7 mouse cellular contexts compared by ENCODE assay signal in the genomic region with DNA sequence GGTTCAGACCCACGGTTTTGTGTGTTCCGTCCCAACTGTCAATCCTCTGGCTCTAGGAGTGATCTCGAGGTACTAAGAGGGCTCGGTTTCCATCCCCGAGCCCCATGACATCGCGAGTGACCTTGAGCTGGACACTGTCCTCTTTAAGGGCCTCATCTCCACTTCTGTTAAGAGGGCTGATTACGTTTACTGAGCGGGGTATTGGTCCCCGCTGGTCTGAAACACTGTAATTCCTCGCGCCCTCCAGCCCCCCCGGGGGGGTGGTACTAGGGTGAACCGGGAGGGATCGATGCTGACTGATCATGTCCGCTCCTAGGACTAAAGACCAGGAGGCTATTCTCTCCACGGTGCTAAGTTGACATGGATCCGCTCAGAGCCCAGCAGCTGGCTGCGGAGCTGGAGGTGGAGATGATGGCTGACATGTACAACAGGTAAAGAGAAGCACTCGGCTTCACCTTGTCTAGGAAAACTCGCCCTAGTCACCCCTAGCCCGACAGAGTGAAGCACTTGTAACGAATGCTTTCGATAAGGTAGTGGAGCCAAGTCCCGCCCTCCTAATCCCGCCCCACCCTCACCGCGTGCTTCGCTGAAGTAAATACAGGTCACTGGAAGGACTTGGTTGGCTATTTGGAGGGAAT. TPM values are rescaled to one million over a fixed set of nuclear protein-coding genes. Genes with fewer than 3 reads are reported as not detected.
DNase-seq lines count a peak whose midpoint lies in the region; ATAC-seq and TF ChIP-seq lines count a peak whose summit lies in the region.

No protein-coding gene starts in this region.

- no peaks in the 10 kb centered on the region for H3K4me1 ChIP-seq in ES-Bruce4 (ENCODE audit: control insufficient read depth, insufficient read depth, low read length)
- peaks cover 11% of the 10 kb centered on the region for H3K4me1 ChIP-seq in heart, postnatal 0 days (ENCODE audit: control insufficient read depth, insufficient read depth)
- peaks cover 7% of the 10 kb centered on the region for H3K4me1 ChIP-seq in limb, embryonic 12.5 days (replicated peaks)
- peaks cover 10% of the 10 kb centered on the region; the same call in 1 of the 2 replicates for H3K4me1 ChIP-seq in neural tube, embryonic 14.5 days (ENCODE audit: control insufficient read depth, insufficient read depth, low read length)

- DNase-seq in A20 (ENCODE audit: low read depth, low spot score), result peak; percentile 72
- DNase-seq in cerebellum, postnatal 14 days, result peak; percentile 20 to 25
- peak; percentile 47 for DNase-seq in heart, postnatal 0 days (ENCODE audit: low spot score)
- no peak for DNase-seq in urinary bladder, postnatal 25 days (ENCODE audit: low spot score)

- peak overlapping the region; percentile 92 for H3K4me2 ChIP-seq in heart, postnatal 0 days (ENCODE audit: low read depth, low read length)
- peak overlapping the region; percentile 99 for H3K4me2 ChIP-seq in limb, embryonic 12.5 days
- H3K4me2 ChIP-seq in neural tube, embryonic 14.5 days (ENCODE audit: low read depth, low read length), result peak overlapping the region; percentile 77

- H3K27me3 ChIP-seq in ES-Bruce4 (ENCODE audit: control insufficient read depth, insufficient read depth, low read length, poor library complexity, severe bottlenecking), result no peaks in the 10 kb centered on the region
- no peaks in the 10 kb centered on the region for H3K27me3 ChIP-seq in heart, postnatal 0 days (ENCODE audit: control insufficient read depth, insufficient read depth, low read length)
- no peaks in the 10 kb centered on the region for H3K27me3 ChIP-seq in limb, embryonic 12.5 days
- H3K27me3 ChIP-seq in neural tube, embryonic 14.5 days (ENCODE audit: control insufficient read depth, insufficient read depth, low read length), result no peaks in the 10 kb centered on the region

- TF ChIP-seq EP300 in ES-Bruce4 (IDR thresholded peaks at IDR 0.05; ENCODE audit: insufficient read depth, low read depth, low read length), result no peak
- TF ChIP-seq EP300 in heart, postnatal 0 days (IDR thresholded peaks at IDR 0.05; ENCODE audit: low read depth), result no peak

- H3K9ac ChIP-seq in ES-Bruce4 (ENCODE audit: low read depth, poor library complexity, severe bottlenecking), result peak overlapping the region; percentile 78
- peak overlapping the region; percentile 69 for H3K9ac ChIP-seq in heart, postnatal 0 days (replicated peaks; ENCODE audit: low read depth, low read length)
- peak overlapping the region; percentile 72 for H3K9ac ChIP-seq in limb, embryonic 12.5 days (replicated peaks)
- H3K9ac ChIP-seq in neural tube, embryonic 14.5 days (replicated peaks; ENCODE audit: low read depth, low read length), result peak overlapping the region; percentile 61

- TF ChIP-seq CTCF in ES-Bruce4 (IDR thresholded peaks at IDR 0.05; ENCODE audit: low read depth, low read length), result no peak
- no peak for TF ChIP-seq CTCF in heart, postnatal 0 days (IDR thresholded peaks at IDR 0.05; ENCODE audit: low read depth)

- peak overlapping the region; percentile 92 for H3K4me3 ChIP-seq in ES-Bruce4 (ENCODE audit: low read depth, low read length)
- H3K4me3 ChIP-seq in heart, postnatal 0 days (ENCODE audit: low read depth, low read length), result peak overlapping the region; percentile 68
- peak overlapping the region; percentile 79 for H3K4me3 ChIP-seq in limb, embryonic 12.5 days (replicated peaks)
- peak overlapping the region; percentile 79 for H3K4me3 ChIP-seq in neural tube, embryonic 14.5 days (ENCODE audit: low read depth, low read length)

- peak; percentile 40 for ATAC-seq in heart, postnatal 0 days (ENCODE audit: insufficient read depth, low read depth)
- ATAC-seq in limb, embryonic 12.5 days (ENCODE audit: insufficient number of reproducible peaks, insufficient read depth, low FRiP score, low TSS enrichment, low read depth), result 0 out of 2 replicates have a peak, but pooled peaks have one; percentile 2
- ATAC-seq in neural tube, embryonic 14.5 days (ENCODE audit: low read depth), result peak; percentile 29; the same call in 1 of the 2 replicates

- no peaks in the 10 kb centered on the region for H3K9me3 ChIP-seq in ES-Bruce4 (replicated peaks; ENCODE audit: control insufficient read depth, insufficient read depth, low read length, poor library complexity, severe bottlenecking)
- no peaks in the 10 kb centered on the region for H3K9me3 ChIP-seq in heart, postnatal 0 days (replicated peaks; ENCODE audit: control insufficient read depth, low read length)
- no peaks in the 10 kb centered on the region for H3K9me3 ChIP-seq in limb, embryonic 12.5 days
- H3K9me3 ChIP-seq in neural tube, embryonic 14.5 days (ENCODE audit: control insufficient read depth, low read length), result no peaks in the 10 kb centered on the region

- WGBS in heart, postnatal 0 days, result under 1% methylated on average over 29 of the region's 29 CpGs
- 1% methylated on average over 29 of the region's 29 CpGs for WGBS in limb, embryonic 12.5 days
- WGBS in neural tube, embryonic 14.5 days, result 1% methylated on average over 29 of the region's 29 CpGs

- peak overlapping the region; percentile 16; the same call in 1 of the 2 replicates for H3K27ac ChIP-seq in ES-Bruce4 (ENCODE audit: insufficient read depth, low read length)
- peak overlapping the region; percentile 87 for H3K27ac ChIP-seq in heart, postnatal 0 days (ENCODE audit: low read depth)
- no peak overlapping the region for H3K27ac ChIP-seq in limb, embryonic 12.5 days
- no peak overlapping the region for H3K27ac ChIP-seq in neural tube, embryonic 14.5 days (ENCODE audit: low read depth, low read length)

- H3K36me3 ChIP-seq in ES-Bruce4 (ENCODE audit: control insufficient read depth, insufficient read depth, low read length, poor library complexity, severe bottlenecking), result peaks cover 11% of the 10 kb centered on the region
- peaks cover 11% of the 10 kb centered on the region; the same call in 1 of the 2 replicates for H3K36me3 ChIP-seq in heart, postnatal 0 days (replicated peaks; ENCODE audit: control insufficient read depth, insufficient read depth, low read length)
- H3K36me3 ChIP-seq in limb, embryonic 12.5 days, result peaks cover 15% of the 10 kb centered on the region; the same call in 1 of the 2 replicates
- H3K36me3 ChIP-seq in neural tube, embryonic 14.5 days (ENCODE audit: control insufficient read depth, insufficient read depth, low read length), result no peaks in the 10 kb centered on the region

- TF ChIP-seq POLR2A in ES-Bruce4 (IDR thresholded peaks at IDR 0.05; ENCODE audit: insufficient read depth, low read length), result no peak

RNA-seq across cellular contexts. Expression of a gene that starts 0.6 kb away (rescaled TPM):
- polyA plus RNA-seq in ES-Bruce4 (2011; ENCODE audit: insufficient read depth, insufficient read length, low read depth, missing spikeins), result 40.8 and 47.3 TPM in 2 replicates
- 117 and 140 TPM in 2 replicates for total RNA-seq in heart, postnatal 0 days (2014; rRNA removed; ENCODE audit: low replicate concordance)
- 129 and 133 TPM in 2 replicates for polyA plus RNA-seq in heart, postnatal 0 days (2015; fragmentation: Nextera tagmentation; extraction: Ambion mirVana)
- 38.8 and 43.3 TPM in 2 replicates for polyA plus RNA-seq in limb, embryonic 12.5 days (2016; fragmentation: Nextera tagmentation; extraction: Ambion mirVana)
- polyA plus RNA-seq in neural tube, embryonic 14.5 days (2014; fragmentation: Nextera tagmentation; extraction: Ambion mirVana), result 63.8 and 89.4 TPM in 2 replicates

RNA-seq across cellular contexts. Expression of a gene that starts 5.0 kb away (rescaled TPM):
- 2.6 and 2.8 TPM in 2 replicates for polyA plus RNA-seq in ES-Bruce4 (2011; ENCODE audit: insufficient read depth, insufficient read length, low read depth, missing spikeins)
- total RNA-seq in heart, postnatal 0 days (2014; rRNA removed; ENCODE audit: low replicate concordance), result not detected in 2 replicates
- 0.07 and 0.12 TPM in 2 replicates for polyA plus RNA-seq in heart, postnatal 0 days (2015; fragmentation: Nextera tagmentation; extraction: Ambion mirVana)
- 0.19 and 0.49 TPM in 2 replicates for polyA plus RNA-seq in limb, embryonic 12.5 days (2016; fragmentation: Nextera tagmentation; extraction: Ambion mirVana)
- not detected in 2 replicates for polyA plus RNA-seq in neural tube, embryonic 14.5 days (2014; fragmentation: Nextera tagmentation; extraction: Ambion mirVana)

RNA-seq across cellular contexts. Expression of a gene that starts 11.2 kb away (rescaled TPM):
- polyA plus RNA-seq in ES-Bruce4 (2011; ENCODE audit: insufficient read depth, insufficient read length, low read depth, missing spikeins), result 11.5 and 12.3 TPM in 2 replicates
- total RNA-seq in heart, postnatal 0 days (2014; rRNA removed; ENCODE audit: low replicate concordance), result 3.9 and 14.1 TPM in 2 replicates
- 2.8 and 2.9 TPM in 2 replicates for polyA plus RNA-seq in heart, postnatal 0 days (2015; fragmentation: Nextera tagmentation; extraction: Ambion mirVana)
- 21.1 and 23.8 TPM in 2 replicates for polyA plus RNA-seq in limb, embryonic 12.5 days (2016; fragmentation: Nextera tagmentation; extraction: Ambion mirVana)
- 0.63 and 1.8 TPM in 2 replicates for polyA plus RNA-seq in neural tube, embryonic 14.5 days (2014; fragmentation: Nextera tagmentation; extraction: Ambion mirVana)

RNA-seq across cellular contexts. Expression of a gene that starts 28.8 kb away (rescaled TPM):
- 12.6 and 14.3 TPM in 2 replicates for polyA plus RNA-seq in ES-Bruce4 (2011; ENCODE audit: insufficient read depth, insufficient read length, low read depth, missing spikeins)
- 40.0 and 47.0 TPM in 2 replicates for total RNA-seq in heart, postnatal 0 days (2014; rRNA removed; ENCODE audit: low replicate concordance)
- polyA plus RNA-seq in heart, postnatal 0 days (2015; fragmentation: Nextera tagmentation; extraction: Ambion mirVana), result 29.8 and 36.9 TPM in 2 replicates
- 23.2 and 29.0 TPM in 2 replicates for polyA plus RNA-seq in limb, embryonic 12.5 days (2016; fragmentation: Nextera tagmentation; extraction: Ambion mirVana)
- 16.3 and 16.7 TPM in 2 replicates for polyA plus RNA-seq in neural tube, embryonic 14.5 days (2014; fragmentation: Nextera tagmentation; extraction: Ambion mirVana)

RNA-seq across cellular contexts. Expression of a gene that starts 52.2 kb away (rescaled TPM):
- 17.2 and 19.2 TPM in 2 replicates for polyA plus RNA-seq in ES-Bruce4 (2011; ENCODE audit: insufficient read depth, insufficient read length, low read depth, missing spikeins)
- 26.3 and 31.2 TPM in 2 replicates for total RNA-seq in heart, postnatal 0 days (2014; rRNA removed; ENCODE audit: low replicate concordance)
- 37.1 and 38.8 TPM in 2 replicates for polyA plus RNA-seq in heart, postnatal 0 days (2015; fragmentation: Nextera tagmentation; extraction: Ambion mirVana)
- 11.5 and 14.3 TPM in 2 replicates for polyA plus RNA-seq in limb, embryonic 12.5 days (2016; fragmentation: Nextera tagmentation; extraction: Ambion mirVana)
- polyA plus RNA-seq in neural tube, embryonic 14.5 days (2014; fragmentation: Nextera tagmentation; extraction: Ambion mirVana), result 15.7 and 34.8 TPM in 2 replicates

Comparison
In these comparisons a context has a peak if more than half of its experiments do, and no peak if none do; other contexts are left out.
1. H3K27ac ChIP-seq: peak in ES-Bruce4 (single experiment) and heart, postnatal 0 days (single experiment); none in limb, embryonic 12.5 days (single experiment) and neural tube, embryonic 14.5 days (single experiment).
2. Peak in every context shown above with its lines, with median percentiles within 50 percentile points of each other: H3K4me3 ChIP-seq, H3K9ac ChIP-seq, ATAC-seq and H3K4me2 ChIP-seq.